Mouse (Mus musculus): ENCODE results near the gene Gm8127. TPM values are rescaled to one million over a fixed set of nuclear protein-coding genes. Genes with fewer than 3 reads are reported as not detected.
"Not testable (repeated sequence)": the region's sequence is repeated elsewhere in the genome, so short reads cannot be mapped to it uniquely, and the experiment has no call there.

Gm8127 gene
- total RNA-seq (2021), result not detected
- long read RNA-seq, experiment 1, result 0 reads
- long read RNA-seq, experiment 2, result 0 reads

DNA sequence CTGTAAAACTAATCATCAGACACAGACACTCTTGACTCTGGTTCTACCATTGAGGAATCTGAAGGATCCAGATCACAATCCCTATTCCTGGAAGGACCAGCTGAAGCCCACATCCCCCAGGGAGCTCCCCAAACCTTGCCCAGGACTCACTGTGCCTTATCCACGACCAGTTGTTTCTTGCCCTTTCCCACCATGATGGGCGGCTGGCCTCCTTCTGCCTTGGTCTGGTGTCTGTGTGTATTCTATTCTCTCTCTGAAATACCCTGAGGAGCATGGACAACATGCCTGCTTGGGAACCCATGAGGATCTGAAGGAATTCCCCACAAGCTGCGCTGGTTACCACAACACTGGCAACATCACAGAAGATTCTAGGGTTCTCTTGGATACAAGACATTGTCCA lies at the start of gene Gm8127:
TSS of gene Gm8127 (minus strand) at position 330 of the 400 bp plus-strand sequence.
- intact Hi-C loops (cut with DNase I); DNase-seq: not testable (repeated sequence)

DNA sequence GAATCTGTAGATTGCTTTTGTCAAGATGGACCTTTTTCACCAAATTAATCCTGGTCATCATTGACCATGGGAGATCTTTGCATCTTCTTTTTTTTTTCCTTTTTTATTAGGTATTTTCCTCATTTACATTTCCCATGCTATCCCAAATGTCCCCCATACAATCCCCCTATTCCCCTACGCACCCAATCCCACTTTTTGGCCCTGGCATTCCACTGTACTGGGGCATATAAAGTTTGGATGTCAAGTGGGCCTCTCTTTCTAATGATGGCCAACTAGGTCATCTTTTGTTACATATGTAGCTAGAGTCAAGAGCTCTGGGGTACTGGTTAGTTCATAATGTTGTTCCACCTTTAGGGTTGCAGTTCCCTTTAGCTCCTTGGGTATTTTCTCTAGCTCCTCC lies 44.0 kb upstream of the Gm8127 start:
- intact Hi-C loops (cut with DNase I); DNase-seq: not testable (repeated sequence)

DNA sequence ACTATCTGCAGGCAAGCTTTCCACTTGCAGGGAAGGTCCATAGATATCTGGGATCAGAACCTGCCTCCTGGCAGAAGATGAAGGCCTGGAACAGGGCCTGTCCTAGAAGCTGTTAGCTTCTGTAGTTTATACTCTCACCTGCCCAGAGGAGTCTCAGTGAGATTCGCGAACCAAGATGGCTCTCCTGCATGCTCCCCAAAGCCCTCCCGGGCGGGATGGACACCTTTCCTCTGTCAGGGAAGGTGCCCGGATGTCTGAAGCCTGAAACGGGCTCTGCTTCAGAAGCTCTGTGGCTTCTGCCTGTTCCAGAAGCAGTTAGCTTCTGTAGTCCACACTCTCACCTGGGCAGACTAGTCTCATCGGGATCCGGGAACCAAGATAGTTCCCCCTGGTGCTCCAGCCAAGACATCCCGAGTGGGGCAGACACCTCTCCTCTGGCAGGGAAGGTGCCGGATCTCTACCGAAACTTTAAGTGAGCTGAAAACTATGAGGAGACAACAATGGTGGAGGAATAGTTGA lies 37.8 kb upstream of the Gm8127 start:
- DNase-seq; intact Hi-C loops (cut with DNase I): not testable (repeated sequence)

GRCm38 (mm10) chr14:43328603-43329002 lies 35.0 kb upstream of the Gm8127 start:
- DNase-seq; intact Hi-C loops (cut with DNase I): not testable (repeated sequence)

DNA sequence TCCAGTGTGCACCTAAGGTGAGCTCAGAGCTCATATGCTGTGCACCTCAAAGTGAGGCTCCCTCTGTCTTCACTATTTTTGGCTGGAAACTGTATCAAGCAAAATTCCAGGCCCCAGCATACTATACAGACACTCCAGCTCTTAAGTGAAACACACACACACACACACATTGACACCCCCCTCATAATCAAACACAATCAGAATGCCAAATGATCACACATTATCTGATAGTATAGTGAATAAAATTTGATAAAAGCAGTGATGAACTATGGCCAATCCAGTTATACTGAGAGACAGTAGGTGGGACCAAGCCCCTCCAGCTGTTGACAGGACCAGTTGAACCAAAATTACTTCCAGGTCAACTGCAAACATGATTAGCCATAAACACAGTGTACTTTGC lies 25.9 kb upstream of the Gm8127 start:
- DNase-seq; intact Hi-C loops (cut with DNase I): not testable (repeated sequence)

DNA sequence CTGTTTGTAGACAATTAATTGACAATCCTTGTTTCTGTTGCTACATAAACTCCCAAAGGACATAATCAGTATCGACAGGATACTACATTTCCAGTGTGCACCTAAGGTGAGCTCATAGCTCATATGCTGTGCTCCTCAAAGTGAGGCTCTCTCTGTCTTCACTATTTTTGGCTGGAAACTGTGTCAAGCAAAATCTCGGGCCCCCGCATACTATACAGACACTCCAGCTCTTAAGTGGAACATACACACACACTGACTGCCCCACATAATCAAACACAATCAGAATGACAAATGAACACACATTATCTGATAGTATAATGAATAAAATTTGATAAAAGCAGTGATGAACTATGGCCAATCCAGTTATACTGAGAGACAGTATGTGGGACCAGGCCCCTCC lies 15.0 kb downstream of the Gm8127 start:
- intact Hi-C loops (cut with DNase I), result loop anchor here (10.0 kb wide), 1 partner anchor 276 kb away; no protein-coding TSS in a partner anchor
- DNase-seq, result not testable (repeated sequence)

DNA sequence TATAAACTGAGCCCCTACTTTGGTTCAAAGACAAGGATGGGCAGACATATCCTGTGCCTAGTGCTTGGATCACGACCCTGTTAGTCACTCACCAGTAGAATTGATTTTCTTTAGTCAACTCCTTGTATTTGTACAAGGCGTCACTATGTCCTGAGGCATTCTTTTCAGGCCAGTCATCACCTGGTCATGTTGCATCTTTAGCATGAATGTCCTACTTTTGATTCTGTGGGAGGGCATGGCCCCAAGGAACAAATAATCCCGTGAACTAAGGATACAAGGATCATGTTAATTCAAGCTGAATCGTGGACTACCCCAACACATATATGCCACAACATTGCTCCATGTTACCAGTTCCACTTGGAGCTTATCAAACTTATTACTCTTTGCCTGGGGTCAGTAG lies 15.5 kb downstream of the Gm8127 start:
- not testable (repeated sequence) for DNase-seq
- intact Hi-C loops (cut with DNase I), result loop anchor here (10.0 kb wide), 1 partner anchor 277 kb away; no protein-coding TSS in a partner anchor

- intact Hi-C loops (cut with DNase I), result loop anchor here (10.0 kb wide), 1 partner anchor 277 kb away; no protein-coding TSS in a partner anchor
- DNase-seq, result not testable (repeated sequence)
Measured at GRCm38 (mm10) chr14:43277468-43277867, 16.2 kb downstream of the Gm8127 start.

GRCm38 (mm10) chr14:43275752-43276151 lies 17.9 kb downstream of the Gm8127 start:
- intact Hi-C loops (cut with DNase I), result loop anchor here (10.0 kb wide), 1 partner anchor 279 kb away; no protein-coding TSS in a partner anchor
- DNase-seq, result not testable (repeated sequence)

- intact Hi-C loops (cut with DNase I), result loop anchor here (10.0 kb wide), 1 partner anchor 280 kb away; no protein-coding TSS in a partner anchor
- not testable (repeated sequence) for DNase-seq
Measured at GRCm38 (mm10) chr14:43274986-43275511, 18.6 kb downstream of the Gm8127 start, which contains the start of gene Gm9732. TSS of gene Gm9732 (plus strand) at chr14:43275036.

DNA sequence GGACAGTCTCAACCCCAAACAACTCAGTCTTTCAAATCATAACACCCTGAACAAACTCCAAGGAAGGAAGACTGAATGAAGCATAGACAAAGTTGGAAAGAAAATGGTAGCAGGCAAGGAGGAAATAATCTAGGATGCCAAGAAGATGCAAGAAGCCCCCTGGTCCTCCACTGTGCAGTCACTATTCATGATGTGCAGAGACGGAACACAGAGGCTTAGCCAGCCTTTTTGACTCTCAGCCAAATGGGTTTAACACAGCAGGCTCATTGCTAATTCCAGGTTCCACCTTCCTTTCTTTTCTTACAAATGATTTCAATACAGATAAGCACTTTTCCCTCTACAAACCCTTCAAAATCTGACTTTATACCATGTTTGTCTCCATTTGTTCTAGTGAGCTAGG lies 20.5 kb downstream of the Gm8127 start:
- DNase-seq, result not testable (repeated sequence)
- intact Hi-C loops (cut with DNase I), result loop anchor here (10.0 kb wide), 1 partner anchor 282 kb away; no protein-coding TSS in a partner anchor

GRCm38 (mm10) chr14:43269211-43269610 lies 24.4 kb downstream of the Gm8127 start:
- DNase-seq; intact Hi-C loops (cut with DNase I): not testable (repeated sequence)

DNA sequence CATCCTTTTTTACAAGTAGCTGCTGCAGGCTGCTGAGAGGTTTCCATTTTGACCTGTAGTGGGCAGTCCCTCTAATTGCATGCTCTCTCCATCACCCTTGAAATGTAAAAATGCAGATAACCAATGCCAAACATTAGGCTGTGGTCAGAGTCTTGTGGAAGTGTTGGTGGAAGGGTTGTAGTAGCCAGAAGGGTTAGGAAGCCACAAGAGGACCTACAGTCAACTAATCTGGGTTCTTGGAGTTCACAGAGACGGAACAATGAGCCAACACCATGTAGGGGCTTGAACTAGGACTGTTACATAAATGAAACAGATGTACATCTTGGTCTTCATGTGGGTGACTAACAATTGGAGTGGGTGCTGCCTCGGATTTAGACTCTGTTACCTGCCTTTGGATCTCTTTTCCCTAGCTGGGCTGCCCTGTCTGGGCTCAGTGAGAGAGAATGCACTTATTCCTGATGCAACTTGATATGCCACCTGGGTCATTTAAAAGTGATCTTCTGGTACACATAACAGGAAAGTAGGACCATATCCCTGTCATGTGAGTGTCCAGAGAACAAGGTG lies 25.0 kb downstream of the Gm8127 start:
- DNase-seq; intact Hi-C loops (cut with DNase I): not testable (repeated sequence)

- intact Hi-C loops (cut with DNase I); DNase-seq: not testable (repeated sequence)
Measured at GRCm38 (mm10) chr14:43263421-43263820, 30.2 kb downstream of the Gm8127 start.

DNA sequence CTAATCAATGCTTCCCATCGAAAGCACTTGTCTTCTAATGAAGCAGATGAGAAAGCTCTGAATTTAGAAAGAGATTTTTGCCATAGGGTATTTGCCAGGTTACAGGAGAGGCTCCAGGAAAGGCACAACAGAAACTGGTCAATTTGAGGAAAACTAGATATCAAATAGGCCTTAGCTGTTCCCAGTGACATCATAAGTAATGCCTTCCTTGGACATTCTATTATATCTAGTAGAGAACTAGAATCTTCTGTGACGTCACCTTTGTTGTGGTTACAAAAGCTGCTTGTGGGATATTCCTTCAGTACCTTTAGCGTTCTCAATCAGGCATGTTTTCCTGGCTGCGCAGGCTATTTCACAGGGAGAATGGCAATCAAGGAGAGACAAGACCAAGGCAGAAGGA lies 35.3 kb downstream of the Gm8127 start, which contains the start of gene Gm8126:
TSS of gene Gm8126 (plus strand) at position 301 of the 400 bp plus-strand sequence.
- DNase-seq; intact Hi-C loops (cut with DNase I): not testable (repeated sequence)

- intact Hi-C loops (cut with DNase I), result not testable (repeated sequence)
Measured at GRCm38 (mm10) chr14:43256511-43256910, 37.1 kb downstream of the Gm8127 start.

GRCm38 (mm10) chr14:43250549-43251253 lies 42.9 kb downstream of the Gm8127 start:
- DNase-seq; intact Hi-C loops (cut with DNase I): not testable (repeated sequence)

More at GRCm38 (mm10) chr14:43256511-43256910, 37.1 kb downstream of the Gm8127 start:
- DNase-seq, result not testable (repeated sequence)

DNA sequence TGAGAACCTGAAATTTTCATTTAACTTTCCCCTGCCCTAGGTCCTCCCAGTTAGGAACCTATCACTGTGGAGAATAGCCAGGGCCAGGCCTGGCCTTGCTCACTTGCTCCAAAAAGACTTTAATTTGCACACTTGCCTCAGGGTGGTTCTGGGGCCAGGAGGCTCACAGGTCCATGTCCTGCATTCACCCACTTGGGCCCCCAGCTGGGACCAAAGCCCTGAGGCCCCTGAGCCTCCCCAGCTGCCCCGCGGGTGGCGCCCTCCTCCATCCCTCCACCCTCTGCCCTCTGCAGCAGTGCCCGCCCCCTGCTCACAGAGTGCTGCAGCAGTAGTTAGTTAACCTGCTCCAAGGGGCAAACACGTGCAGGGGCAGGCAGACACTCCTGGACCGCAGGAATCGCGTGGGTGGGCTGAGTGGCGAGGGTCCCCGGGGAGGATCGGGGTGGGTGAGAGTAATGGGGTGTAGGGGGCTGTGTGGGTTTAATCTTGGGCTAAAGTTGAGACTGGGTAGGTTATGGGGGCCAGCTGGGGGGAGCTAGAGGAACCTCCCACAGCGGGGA lies 43.9 kb downstream of the Gm8127 start:
- intact Hi-C loops (cut with DNase I); DNase-seq: not testable (repeated sequence)
